Mouse (Mus musculus) embryo, embryonic 10.5 days (tissue): ENCODE results near the gene Bsdc1.
"Not testable (repeated sequence)": the region's sequence is repeated elsewhere in the genome, so short reads cannot be mapped to it uniquely, and the experiment has no call there.

Experiments used
- DNase-seq: peaks from one replicate; pipeline ENCODE4 v3.0.0-alpha.2; 2015; ENCODE audit warnings: low spot score

The Bsdc1 gene

GRCm38 (mm10) chr4:129461183-129461960 is at the start of gene Bsdc1:
TSS of gene Bsdc1 (plus strand) at chr4:129461581.
- DNase-seq, result peak; percentile 100

GRCm38 (mm10) chr4:129415892-129416291 is 45.5 kb upstream of the Bsdc1 start:
- no peak for DNase-seq

GRCm38 (mm10) chr4:129416478-129416877 is 44.9 kb upstream of the Bsdc1 start:
- DNase-seq, result no peak

- no peak for DNase-seq
Measured at GRCm38 (mm10) chr4:129418321-129418720, 43.1 kb upstream of the Bsdc1 start.

DNA sequence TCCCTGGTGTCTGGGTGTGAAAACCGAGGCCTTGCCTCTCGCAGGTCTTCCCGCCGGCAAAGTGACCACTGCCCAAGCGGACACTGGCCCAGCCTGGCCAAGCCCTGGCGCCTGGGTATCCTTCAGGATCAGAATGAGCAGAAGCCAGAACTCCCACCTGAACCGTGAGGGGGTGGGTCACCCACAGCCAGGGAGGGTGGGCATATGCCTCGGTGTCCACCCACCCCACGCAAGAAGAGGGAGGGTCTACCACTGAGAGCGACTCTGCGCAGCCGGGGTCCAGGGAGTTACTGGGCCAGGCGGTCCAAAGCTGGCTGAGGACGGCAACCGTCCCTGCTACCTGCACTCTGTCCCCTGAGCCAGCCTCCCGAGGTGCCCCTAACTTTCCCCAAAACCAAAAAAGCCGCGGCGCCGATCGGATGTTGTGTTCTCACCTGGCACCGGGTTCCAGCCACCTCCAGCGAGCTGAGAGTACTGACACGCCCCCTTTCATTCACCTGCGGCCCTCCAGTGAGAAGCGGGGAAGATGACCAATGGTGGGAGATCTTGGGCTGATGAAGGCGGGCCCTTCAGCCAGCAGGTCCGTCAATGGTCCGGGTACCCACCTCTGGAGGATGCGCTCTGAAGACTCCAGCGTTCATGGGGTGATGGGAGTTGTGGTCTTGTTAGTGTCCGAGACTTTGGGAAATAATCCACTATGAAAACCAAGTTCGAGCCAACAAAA is 20.9 kb upstream of the Bsdc1 start, which contains the start of gene Zbtb8b:
TSS of gene Zbtb8b (minus strand) at position 514 of the 724 bp plus-strand sequence.
- peak; percentile 78 for DNase-seq

- DNase-seq, result no peak
Measured at GRCm38 (mm10) chr4:129441145-129441544, 20.2 kb upstream of the Bsdc1 start.

DNA sequence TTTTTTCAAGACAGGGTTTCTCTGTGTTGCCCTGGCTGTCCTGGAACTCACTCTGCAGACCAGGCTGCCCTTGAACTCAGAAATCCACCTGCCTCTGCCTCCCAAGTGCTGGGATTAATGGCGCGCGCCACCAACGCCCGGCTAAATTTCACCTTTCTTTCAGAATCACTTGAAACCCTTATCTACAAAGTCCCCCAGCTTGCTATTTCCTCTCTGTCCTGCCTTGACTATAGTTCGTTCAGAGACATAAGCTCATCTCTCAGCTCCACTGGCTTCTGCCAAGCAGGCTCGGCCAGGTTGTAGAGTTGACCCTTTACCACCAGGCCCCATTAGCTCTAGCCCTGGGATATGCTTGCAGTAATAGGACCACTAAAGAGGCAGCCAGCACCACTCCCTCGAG is 14.0 kb upstream of the Bsdc1 start:
- no peak for DNase-seq

GRCm38 (mm10) chr4:129447778-129448563 is 13.4 kb upstream of the Bsdc1 start:
- no peak for DNase-seq

DNA sequence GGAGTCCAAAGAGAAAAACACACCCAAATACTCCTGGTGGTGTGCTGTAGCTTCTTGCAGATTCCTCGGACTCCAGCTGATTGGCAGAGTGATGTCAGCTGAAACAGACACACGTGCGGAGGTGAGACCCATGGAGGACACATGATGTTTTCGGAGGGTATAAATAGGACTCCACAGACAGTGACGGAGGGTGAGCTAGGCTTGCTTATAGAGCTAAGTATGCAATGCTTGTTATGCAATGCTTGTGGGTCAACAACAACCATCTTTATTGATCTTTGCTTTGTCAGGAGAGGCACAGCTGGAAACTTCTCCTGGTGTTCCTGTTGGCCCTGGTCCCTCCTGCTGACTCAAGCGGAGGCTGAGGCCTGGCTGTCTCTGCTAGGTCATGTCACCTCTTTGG is 12.7 kb upstream of the Bsdc1 start:
- DNase-seq, result no peak

GRCm38 (mm10) chr4:129450851-129451250 is 10.5 kb upstream of the Bsdc1 start:
- no peak for DNase-seq

DNA sequence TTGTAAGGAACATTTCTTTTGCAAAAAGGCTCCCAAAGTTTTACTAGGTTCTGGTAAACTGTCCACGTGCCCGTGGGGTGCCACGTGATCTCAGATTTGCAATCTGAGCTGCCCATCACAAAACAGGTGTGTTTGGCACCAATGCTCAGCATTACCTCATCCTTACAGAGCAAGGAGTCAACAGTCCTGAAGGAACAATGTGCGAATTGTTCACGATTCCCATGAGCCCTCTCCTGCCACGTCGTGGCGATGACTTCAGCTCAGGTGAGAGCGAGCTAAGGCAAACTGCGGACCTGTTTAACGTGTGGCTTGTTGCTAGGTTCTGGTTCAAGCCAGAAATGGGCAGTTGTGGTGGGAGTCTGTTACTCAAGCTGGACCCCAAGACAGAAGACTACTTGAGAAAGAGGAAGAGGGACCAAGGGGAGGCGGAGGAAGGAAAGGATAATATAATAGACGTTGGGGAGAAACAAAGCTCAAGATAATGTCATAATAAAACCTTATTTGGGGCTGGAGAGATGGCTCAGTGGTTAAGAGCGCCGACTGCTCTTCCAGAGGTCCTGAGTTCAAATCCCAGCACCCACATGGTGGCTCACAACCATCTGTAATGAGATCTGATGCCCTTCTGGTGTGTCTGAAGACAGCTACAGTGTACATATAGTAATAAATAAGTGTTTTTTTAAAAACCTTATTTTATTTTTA is 9.8 kb upstream of the Bsdc1 start:
- DNase-seq, result no peak

- DNase-seq, result peak; percentile 96
Measured at GRCm38 (mm10) chr4:129455265-129455664, 6.1 kb upstream of the Bsdc1 start.

GRCm38 (mm10) chr4:129456126-129456525 is 5.3 kb upstream of the Bsdc1 start:
- no peak for DNase-seq

DNA sequence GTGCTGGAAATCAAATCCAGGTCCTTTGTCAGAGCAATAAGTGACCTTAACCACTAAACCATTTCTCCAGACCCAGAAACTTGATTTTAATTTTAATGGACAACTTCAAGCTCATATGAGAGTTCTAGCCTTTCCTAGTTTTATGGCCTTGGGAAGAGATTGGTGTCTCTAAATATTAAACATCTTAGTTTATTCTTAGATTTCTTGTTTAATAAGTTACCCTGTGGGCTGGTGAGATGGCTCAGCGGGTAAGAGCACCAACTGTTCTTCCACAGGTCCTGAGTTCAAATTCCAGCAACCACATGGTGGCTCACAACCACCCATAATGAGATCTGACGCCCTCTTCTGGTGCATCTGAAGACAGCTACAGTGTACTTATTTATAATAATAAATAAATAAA is 4.1 kb upstream of the Bsdc1 start:
- DNase-seq, result not testable (repeated sequence)

DNA sequence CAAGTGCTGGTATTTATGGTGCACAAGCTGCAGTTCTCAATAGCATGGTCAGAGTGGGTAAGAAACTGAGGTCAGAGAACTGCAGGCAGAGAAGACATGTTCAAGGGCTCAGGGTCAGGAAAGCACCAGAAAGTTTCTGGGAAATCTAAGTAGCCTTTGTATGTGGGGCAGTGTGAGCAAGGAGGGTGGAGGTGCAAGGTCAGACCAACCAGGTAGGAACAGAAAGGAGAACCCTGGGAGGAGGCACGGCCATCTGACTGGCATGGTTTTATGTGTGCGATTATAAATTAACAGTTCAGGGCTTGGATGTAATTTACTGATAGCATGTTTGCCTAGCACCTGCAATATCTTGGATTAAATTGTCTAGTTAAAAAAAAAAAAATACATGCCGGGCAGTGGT is 1.7 kb upstream of the Bsdc1 start:
- DNase-seq, result no peak

GRCm38 (mm10) chr4:129460827-129461182 is 576 bp upstream of the Bsdc1 start:
- no peak for DNase-seq

DNA sequence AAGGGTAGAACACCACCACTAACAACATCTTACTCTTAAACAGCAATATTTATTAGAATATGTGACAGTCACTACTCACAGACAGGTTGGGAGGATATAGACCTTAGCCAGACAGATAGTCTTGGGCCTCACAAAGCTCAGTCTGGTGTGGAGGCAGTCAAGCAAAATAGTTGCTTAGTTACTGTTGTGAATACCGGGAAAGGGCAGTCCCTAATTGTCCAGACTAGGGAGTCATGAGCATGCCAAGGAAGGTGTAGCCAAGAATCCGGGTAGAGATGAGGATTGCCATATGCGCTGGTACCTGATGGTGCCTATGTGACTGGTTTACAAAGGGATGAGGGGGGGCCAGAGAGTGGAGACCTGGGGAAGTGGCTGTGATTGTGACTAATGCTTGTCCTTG is 737 bp downstream of the Bsdc1 start:
- no peak for DNase-seq

DNA sequence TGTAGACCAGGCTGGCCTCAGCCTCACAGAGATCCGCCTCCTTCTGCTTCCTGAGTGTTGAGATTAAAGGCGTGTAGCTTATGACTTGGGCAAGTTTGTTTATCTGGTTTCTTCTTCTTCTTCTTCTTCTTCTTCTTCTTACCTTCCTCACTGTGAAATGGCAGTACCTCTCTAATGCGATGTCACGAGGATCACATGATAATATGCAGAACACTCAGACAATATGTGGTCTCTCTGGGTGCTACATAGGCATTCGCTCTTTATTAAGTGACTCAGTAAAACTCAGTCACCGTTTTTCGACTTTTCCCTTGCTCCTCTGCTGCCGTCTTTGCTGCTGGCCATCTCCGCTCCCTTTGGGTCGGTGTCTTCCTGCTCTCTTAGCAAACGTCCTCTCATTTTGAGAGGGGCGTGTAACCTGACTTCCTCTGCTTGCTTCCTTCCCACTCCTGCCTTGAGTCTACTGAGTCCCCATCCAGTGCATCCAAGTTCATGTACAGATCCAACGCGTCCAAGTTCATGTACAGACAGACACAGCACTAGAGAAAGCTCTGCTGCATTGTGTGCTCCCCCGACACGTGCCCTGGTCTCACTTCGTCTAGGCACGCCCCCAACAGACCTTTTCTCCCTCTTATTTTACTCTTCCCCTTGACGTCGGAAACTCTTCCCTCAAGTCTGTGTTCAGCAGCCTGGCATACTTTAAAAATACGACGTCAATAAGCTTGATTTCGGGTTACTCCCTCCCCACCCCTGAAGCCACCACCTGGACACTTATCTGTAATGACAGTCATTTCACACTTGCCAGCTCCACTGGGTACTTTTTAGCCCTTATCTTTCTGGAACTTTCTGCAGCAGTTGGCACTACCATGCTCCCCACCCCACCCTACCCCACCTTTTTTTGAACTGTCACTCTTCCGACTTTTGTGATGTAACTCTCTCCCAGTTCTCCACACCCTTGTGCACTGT is 2.0 kb downstream of the Bsdc1 start:
- no peak for DNase-seq

GRCm38 (mm10) chr4:129464286-129464815 is 3.0 kb downstream of the Bsdc1 start:
- DNase-seq, result no peak

GRCm38 (mm10) chr4:129476047-129476446 is 14.7 kb downstream of the Bsdc1 start:
- no peak for DNase-seq

DNA sequence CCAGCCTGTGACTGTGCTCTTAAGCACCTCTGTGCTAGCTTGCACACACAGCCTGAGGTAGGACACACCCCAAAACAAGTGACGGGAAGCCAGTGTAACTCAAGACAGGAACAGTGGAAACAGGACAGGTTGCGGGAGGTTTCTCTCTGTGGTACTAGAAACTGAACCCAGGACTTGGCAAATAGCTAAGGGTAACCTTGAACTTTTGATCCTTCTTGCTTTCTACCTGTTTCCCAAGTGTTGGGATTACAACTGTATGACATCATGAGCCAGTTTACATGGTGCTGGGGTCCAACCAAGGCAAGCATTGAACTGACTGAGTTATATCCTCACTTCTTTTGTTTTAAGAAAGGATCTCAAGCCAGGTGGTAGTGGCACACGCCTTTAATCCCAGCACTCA is 18.5 kb downstream of the Bsdc1 start:
- no peak for DNase-seq
